Mouse (Mus musculus) cerebellum, adult 11 months (tissue): ENCODE data around the gene Rhox4d.
"Not testable (repeated sequence)": the region's sequence is repeated elsewhere in the genome, so short reads cannot be mapped to it uniquely, and the experiment has no call there.

ENCODE experiments used
- DNase-seq: peaks from one replicate; pipeline ENCODE4 v3.0.0; 2022

Rhox4d gene

DNA sequence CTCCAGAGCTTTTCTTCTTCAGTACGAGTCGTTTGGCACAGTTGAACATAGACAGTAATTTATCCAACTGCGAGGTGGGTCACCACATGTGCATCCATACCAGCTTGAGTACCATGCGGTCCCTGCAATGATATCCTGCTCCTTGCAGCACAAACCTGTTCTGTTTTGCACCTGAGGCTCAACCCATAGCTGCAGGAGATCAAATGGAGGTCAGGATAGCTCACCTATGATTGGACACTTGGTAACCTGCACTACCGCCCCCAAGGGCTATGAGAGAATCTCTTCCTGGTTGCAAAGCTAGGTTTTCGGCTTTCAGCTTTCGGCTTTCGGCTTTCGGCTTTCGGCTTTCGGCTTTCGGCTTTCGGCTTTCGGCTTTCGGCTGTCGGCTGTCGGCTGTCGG, at the start of gene Rhox4d:
Gene Rhox4d, plus strand, starts transcription at position 301 of the 400 bp plus-strand sequence.
- DNase-seq = not testable (repeated sequence)

GRCm38 (mm10) chrX:37480037-37480436, 34.1 kb upstream of the Rhox4d start, which contains the start of gene Rhox4c:
Gene Rhox4c, plus strand, starts transcription at chrX:37480337.
- not testable (repeated sequence) for DNase-seq

DNA sequence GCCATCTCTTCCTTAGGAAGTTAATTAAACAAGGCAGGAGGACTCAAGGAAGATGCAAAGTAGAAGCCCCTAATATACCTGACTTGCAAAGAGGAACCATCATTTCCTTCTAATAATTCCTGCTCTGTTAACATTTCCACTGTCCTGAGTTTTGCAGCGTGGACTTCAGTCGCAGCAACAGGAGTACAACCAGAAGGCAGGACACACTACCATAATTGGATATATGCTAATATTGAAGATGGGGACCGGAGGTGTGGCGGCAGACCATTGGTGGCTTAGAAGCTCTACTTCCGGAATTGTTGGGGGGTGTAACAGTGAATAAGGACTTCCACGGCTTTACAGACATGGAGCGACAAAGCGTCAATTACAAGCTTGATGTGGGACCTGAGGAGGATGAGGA, 16.0 kb downstream of the Rhox4d start, which contains the start of gene Rhox2e:
Gene Rhox2e, plus strand, starts transcription at position 301 of the 400 bp plus-strand sequence.
- not testable (repeated sequence) for DNase-seq

DNA sequence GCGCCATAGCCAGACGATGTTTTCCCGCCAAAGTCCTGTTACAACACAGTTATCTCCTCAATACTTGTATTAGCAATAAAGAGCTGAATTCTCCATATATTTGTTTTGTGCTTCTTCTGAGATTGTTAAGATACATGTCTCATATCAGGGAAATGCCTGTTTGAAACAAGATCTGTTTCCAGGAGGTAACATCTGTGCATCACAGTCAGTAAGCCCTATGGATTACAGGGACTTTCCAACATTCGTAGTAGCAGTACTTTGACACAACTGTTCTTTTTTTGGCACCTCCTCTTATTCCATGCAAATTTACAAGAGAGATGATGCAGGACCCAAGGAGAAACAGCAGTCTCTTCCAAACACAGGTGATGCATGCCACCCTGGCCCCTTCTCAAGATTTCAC, 27.6 kb downstream of the Rhox4d start, which contains the start of gene Rhox3e:
Gene Rhox3e, plus strand, starts transcription at position 301 of the 400 bp plus-strand sequence.
- not testable (repeated sequence) for DNase-seq

DNA sequence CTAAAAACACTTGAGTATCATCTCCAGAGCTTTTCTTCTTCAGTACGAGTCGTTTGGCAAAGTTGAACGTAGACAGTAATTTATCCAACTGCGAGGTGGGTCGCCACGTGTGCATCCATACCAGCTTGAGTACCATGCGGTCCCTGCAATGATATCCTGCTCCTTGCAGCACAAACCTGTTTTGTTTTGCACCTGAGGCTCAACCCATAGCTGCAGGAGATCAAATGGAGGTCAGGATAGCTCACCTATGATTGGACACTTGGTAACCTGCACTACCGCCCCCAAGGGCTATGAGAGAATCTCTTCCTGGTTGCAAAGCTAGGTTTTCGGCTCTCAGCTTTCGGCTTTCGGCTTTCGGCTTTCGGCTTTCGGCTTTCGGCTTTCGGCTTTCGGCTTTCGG, 43.0 kb downstream of the Rhox4d start, which contains the start of gene Rhox4e:
Gene Rhox4e, plus strand, starts transcription at position 301 of the 400 bp plus-strand sequence.
- DNase-seq = not testable (repeated sequence)
